Mouse (Mus musculus) thymus, adult 18-20 months (tissue): ENCODE measurements around the gene Cd247.

Source experiments
- DNase-seq, 2 experiments: peaks; one replicate each; pipeline ENCODE4 v3.0.0; 2022; ENCODE audit warnings: mixed read lengths in 2 of 2

Cd247 gene

DNA sequence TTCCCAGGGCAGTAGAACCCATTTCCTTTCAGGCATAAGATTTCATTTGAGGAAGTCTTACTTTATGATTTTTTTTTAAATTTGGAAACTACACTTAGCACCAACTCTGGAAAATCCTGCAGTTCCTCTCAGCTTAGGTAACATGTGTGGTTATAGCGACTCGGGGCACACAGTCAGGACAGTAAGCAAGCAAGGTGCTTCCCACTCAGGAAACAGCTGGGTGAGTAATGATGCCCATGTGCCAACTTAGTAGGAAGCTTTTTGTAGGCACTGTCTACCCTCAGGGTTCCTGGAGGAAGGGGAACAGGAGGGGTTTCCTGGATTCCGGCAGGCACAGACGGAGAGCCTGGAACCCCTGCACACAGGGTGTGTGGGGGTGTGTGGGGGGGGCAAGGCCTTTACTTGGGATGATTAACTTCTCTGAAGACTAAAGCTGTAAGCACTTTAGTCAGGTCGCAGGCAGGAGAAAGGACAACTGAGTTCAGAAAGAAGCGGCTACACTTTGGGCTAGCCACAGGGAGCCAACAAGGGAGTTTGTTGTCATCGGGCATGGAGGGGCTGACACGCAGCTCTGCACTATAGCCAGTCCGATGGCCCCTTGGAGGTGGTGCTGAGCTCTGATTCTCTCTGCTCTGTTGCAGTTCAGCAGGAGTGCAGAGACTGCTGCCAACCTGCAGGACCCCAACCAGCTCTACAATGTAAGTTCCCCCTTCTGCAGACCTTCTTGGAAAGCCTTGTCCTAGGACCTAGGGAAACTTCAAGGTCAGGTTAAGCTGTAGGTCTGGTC, 67.5 kb downstream of the Cd247 start:
- DNase-seq: no peak

DNA sequence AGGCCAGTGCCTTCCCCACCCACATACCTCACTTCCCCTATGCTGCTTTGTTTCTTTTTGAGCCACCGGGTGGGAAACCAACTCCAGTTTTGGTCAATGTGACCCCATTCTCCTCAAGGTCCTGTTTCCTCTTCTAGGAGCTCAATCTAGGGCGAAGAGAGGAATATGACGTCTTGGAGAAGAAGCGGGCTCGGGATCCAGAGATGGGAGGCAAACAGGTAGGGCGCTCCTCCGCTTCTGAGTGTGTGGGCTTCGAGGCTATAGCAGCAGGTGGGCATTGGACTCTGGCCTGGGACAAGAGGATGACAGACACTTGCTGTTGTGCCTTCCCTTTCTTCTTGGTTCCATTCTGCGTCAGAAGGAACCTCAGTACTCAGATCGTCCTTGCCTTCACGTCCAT, 68.8 kb downstream of the Cd247 start:
- DNase-seq: no peak

DNA sequence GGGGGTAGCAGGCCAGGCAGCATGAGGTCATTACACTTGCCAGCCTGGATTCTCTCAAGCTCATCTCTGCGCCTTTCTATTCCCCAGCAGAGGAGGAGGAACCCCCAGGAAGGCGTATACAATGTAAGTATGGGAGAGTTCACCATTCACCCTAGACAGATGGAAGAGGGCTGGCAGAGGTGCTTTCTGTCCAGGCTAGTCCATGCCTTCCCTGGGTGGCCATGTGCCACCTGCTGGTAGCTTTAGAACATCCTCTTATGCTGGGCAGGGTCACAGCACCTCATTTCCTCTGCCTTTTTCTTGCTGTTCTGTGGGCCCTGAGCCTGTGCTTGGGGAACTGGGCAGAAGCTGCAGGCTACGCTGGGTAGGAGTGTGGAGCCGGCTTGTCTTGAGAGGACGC, 69.9 kb downstream of the Cd247 start:
- peak in 1 of 2 experiments; percentile 42 for DNase-seq

DNA sequence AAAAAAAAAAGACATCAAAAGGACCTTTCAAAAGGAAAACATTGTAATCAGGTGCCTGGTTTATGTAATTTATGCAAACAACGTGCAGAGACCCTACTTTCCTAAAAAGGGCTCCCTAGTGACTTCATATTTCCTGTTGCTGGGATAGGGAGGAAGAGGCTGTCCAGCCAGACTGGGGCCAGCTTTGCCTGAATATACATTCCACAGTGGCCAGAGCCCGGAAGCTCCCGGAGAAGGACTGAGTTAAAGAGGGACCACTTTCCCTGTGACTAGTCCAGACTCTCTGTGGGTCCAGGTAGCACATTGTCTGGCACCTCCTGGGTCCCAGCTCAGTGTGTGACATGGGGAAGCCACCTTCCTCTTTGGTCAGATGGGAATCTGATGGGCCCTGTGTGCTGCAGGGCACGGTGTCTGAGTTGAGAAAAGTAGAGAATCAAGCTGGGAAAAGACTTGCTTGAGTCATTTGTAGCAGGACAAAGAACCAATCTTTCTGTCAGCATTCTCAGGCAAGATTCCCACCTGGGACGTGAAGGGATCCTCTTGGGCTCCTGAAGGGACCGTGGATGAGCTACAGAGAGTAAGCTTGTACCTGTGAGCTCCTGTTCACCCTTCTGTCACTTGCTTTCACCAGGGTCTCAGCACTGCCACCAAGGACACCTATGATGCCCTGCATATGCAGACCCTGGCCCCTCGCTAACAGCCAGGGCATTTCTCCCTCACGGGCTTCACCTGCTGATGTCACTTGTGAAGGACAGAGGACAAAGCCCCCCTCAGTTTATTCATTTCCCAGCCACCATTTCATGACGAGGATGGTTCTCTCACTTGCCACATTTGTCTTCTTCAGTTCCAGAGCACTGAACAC, 72.1 kb downstream of the Cd247 start:
- no peak for DNase-seq

DNA sequence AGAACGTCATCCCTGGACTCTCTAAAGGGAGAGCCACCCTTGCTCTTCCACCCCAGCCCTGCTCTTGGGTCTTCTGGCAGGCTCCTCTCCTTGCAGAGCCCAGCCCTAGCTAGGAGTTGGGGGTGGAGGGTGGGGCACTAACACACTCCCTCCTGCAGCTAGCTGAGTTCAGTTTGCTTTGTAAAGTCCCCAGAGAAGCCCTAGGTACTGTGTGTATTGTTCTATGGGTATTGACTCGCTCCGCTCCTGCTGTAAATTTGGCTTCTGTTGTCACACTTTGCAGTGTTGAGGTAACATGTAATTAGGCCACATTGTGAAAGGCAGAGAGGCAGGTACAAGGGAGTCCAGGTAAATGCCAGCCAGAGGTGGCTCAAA, 72.7 kb downstream of the Cd247 start:
- DNase-seq: no peak

DNA sequence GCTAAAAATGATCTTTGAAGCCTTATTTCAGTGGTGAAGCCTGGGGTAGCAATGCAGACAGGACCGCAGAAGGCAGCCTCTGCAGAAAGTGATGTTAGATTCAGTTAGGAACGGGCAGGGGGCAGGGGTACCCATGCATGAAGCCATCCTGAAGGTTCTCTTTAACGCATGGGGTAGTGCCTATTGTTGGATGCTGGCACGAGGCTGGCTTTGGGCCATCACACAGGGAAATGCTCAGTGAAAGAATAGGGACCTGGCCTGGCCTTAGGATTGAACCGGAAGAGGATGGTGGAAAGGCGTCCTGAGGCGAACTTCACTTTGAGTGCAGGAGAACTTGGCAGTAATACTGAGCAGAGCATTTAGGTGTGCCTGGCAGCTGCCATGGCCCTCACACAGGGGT, 73.6 kb downstream of the Cd247 start:
- no peak for DNase-seq

DNA sequence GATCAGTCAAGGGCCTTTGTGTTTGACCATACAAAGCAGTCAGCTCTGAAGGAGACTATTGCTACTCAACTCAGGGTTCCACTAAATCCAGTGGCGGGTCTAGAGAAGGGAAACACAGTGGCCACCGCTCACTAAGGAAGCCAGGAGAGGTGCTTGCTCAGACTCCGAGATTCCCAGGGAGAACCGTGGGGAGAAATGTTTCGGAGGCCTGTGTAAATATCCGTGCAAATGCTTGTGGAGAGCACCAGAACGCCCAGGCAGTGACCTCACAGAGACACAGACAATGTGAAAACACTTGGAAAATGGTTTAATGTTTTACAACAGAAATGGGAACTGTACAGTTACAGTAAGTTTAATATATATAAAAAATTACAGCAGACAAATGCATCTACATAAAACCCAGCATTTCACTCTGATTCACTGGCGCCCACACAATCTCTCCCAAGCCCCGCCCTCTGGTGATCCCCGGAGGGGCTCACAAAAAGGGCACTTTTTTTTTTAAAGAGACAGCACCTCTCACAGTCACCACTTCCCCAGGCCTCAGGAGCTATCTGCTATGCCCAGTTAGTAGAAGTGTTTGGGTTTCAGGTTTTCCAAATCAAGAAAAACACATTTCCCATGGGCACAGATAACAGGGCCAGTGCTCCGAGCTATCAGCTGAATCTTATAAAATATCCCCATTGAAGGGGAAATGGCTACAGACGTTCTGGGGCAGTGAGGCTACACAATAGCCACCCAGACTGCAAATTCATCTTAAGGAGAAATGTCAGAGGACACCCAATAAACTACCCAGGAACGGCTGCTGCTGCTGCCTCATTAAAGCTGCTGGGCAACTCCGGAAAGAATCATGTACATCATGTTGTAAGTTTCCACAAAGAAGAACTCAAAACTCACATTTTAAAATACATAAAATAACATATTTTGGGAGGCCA, 76.6 kb downstream of the Cd247 start:
- no peak for DNase-seq

DNA sequence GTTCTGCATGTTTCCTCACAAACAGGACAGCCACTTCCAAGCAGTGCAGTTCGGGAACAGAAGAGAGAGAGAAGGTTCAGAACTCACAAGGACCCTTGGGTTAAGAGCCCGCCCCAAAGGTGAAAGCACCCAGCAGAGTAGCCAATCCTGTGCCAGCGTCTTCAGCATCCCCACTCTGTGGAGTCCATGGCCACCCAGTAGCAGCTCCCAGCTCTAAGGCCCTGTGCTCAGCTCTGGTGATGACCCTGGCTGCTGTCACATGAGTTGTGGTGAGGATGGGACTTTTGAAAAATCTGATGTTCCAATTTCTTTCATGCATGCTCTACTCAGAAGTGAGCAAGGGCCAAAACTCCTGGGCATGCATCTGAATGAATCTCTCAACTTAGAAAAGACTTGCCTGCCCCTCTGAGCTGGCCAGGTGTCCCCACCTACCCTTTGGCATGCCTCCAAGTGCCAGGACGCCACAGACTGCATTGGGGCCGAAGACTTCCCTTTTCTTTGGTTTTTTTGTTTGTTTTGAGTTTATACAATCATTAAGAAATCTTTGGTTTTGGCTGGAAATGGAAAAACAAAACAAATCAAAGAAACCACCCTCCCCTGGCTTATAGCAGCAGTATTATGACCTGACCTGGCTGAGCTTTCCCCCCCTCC, 78.3 kb downstream of the Cd247 start:
- no peak for DNase-seq

DNA sequence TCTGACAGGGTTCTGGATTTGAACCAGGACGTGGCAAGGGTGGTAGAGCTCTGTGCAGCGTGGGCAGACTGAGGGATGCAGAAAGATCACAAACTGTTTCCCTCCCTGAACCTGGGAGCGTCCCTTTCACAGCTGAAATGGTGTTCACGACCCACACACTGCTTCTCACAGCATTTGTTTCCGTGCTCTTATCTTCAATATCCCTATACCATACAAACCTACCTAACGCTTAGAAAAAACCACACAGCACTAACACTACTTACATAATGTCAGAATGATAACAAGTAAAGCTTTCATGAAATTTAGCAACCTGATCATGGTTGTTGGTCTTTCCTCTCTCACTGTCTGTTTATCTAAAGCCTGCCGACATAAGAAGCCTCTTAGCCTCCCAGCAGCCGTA, 80.2 kb downstream of the Cd247 start:
- no peak for DNase-seq

DNA sequence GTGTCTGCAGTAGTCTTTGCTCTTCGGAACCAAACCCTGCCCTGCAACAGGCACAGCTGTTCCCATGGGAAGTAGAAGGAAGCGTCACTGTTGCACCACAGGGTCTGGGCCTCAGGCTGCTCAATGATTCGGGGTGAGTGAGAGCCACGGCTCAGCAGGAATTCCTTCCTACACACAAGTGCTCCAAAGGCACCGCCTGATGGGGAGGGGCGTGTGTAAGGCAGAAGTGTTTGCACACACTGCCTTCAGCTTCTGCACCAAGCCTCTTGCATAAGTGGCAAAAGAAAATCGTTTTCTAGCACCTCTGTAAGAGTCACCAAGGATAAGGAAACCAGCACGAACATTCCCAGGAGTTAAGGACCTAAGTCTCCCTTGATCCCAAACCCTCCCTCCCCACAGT, 86.2 kb downstream of the Cd247 start:
- DNase-seq: no peak

DNA sequence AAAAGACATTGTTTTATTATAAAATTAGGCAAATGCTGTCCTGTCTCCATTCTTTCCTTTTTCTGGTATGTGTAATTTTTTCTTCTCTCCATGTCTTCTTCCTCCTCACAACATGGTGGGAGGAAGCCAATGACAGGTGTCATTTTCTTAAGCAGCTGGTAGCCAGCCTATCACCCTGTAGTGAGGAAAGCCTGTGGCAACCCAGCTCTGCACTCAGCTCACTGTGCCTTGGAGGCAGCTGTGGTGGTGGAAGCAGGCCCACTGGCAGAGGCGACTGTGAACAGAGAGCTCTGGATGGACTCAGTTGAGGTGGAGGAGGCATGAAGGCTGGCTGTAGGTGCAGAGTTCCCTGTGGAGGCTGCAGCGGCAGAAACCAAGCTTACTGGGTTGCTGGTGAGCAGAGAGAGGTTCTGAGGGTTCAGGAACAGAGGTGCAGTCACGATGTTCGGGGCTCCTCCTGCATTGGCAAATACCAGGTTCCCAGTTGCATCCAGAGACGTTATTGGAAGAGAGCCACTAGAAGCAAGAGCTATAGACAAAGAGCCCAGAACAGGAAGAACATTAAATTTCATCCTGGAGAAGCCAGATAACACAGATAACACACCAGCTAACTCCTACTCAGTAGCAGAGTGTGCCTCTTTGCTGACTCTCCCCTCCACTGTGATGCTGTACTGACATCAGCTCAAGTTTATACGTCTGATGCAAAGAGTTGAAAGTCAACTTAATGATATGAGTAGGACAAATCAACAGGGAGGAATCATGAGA, 87.2 kb downstream of the Cd247 start:
- no peak for DNase-seq

DNA sequence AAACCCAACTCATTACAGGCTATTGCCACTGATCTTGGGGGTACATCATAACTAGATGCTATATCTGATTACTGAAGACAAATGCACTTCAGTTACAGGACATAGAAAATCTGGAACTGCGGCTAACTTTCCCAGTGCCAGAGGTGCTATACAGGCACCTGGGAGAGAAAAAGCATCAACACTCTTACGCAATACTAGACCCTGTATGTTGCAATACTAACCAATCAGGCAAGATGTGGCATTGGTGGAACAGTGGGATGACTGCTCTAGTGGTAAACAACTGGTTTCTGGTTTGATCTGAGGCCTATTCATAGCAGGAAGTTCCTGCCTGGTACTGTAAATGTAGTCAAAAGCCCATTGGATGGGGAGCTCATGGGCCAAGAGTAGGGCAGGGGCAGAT, 90.3 kb downstream of the Cd247 start:
- DNase-seq: no peak

DNA sequence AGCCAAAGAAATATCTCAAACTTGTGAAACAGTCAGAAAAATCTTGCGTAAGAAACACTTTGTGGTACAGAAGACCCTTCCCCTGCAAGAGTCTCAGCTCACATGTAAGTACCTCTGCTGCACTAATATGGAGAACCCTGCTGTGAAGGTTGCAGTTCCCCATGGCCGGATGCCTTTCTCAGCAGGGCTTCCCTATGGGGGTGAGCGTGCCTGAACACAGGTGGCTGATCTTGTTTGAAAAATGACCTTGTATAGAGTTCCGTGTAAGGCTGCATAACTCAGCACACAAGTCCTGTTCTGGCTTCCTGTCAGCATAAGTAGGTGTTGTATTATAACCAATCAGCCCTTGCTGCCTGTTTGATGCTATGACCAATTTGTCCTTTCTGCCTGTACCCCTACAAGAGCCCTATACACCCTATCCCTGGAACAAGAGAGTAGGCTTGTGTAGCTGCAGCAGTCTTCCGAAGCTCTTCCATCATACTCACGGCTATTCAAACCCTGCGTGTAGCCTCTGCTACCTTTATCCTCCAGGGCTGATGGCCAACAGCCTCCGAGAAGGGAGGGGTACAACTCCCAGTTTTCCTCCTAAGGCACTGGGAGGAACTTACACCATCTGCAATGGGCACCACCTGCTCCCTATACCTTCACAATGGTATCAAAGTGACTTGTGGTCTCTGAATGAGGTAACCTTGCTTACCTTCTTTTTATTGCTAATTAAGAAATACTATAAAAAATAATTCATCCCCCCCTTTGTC, 93.8 kb downstream of the Cd247 start:
- DNase-seq: no peak

DNA sequence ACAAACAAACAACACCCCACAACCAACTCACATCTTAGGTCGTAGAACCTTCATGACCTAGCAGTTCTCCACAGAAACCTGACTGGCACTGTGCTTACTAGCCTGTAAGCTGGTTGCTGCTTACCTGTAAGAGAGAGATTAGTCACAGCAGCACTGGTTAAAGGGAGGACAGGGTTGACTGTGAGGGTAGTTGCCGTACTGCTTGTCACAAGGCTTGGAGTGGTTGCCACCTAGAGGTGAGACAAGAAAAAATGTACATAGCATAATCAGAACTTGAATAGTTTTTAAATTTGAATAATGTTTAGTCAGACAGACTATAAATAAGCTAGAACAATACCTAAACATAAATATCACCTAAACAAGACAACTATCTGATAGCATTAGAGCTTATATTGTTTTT, 103.2 kb downstream of the Cd247 start:
- DNase-seq: no peak

DNA sequence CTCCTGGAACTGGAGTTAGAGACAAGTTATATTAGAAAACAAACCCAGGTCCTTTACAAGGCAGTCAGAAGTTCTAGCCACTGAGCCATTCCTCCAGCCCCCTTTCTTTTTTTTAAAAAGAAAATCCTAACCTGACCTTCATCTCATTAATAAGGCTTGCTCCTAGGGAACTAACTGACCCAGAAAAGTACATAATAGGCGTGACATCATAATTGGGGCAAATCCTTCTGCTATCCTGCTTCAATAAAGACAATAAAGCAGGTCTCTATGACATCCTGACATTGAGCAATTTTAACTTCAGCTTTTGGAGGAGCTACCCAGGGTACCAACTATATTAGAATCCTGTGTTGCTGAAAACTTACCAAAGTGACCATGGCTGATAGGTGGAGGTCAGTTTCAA, 115.1 kb downstream of the Cd247 start:
- no peak for DNase-seq

DNA sequence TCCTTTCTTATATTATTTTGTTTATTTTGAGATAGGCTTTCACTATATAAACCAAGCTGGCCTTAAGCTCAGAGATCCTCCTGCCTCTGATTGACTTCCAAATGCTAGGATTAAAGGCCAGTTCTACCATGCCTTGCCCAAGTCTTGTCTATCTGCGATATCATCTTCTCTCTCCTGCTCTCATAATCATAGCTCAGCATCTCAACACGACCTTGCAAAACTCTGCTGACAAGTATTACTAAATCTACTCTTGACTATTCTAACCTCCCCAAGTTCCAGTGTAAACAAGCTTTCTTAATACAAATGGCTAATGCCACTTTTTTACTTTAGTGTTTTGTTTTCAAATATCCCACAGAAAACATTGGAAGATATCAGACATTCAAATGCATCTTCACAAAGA, 119.7 kb downstream of the Cd247 start:
- DNase-seq: no peak

DNA sequence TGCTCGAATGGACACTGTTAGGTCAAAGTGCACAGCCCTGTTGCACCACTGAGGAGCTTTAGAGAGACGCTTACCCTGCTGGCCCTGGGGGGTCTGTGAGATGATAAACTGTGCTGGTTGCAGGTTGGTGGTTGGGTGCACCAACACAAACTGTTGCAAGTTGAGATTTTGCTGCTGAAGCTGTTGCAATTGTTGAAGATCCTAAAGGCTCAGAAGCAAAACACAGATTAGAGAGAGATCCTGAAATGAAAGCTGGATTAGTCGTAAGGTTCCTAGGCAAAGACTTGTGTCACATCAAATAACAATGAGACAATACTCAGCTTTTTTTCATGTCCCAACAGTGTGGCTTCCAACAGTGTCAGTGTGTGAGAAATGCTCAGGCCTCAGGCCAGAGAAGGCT, 120.3 kb downstream of the Cd247 start:
- DNase-seq: no peak

DNA sequence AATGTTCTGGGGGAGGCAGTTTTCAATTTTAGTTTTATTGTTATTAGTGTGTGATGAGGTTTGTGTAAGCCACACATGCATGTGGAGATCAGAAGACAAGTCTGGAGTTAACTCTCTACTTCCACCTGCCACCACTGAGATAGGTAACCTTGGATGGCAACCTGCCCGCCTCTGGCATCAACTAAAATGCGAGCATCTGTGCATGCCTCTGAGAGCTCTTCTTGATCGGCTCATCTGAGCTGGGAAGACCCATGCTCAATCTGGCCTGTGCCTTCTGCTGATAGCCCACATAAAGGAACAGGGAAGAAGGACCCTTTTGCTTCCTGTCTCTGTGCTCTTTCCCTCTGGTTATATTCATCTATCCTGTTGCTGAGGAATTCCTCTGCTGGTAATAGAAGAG, 121.0 kb downstream of the Cd247 start:
- no peak for DNase-seq

DNA sequence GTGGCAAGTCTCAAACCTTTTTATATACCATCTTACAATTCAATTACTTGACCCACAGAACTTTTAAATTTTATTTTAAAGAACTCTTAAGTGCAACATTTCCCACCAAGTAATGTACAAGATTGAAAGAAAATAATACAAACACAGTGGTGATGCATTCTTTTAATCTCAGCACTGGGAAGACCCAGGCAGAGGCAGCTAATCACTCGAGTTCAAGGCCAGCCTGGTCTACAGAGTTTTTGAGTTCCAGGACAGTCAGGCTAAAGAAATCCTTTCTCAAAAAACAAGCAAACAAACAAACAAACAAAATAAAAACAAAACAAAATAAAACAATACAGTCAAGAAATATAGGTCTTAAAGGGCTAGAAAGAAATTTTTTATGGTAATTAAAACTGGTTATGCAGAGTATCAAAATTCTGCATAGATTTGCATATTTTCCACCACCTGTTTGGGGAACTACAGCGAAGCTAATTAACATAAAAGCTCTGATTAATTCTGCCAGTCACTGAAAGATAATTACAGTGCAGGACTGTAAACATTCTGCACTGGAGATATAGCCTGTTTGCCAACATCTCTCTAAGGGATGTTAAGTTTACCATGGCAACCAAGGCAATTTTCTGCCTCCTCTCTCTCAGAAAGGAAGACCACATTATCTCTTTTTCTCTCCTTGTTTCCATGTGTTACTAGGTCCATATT, 125.4 kb downstream of the Cd247 start:
- no peak for DNase-seq

DNA sequence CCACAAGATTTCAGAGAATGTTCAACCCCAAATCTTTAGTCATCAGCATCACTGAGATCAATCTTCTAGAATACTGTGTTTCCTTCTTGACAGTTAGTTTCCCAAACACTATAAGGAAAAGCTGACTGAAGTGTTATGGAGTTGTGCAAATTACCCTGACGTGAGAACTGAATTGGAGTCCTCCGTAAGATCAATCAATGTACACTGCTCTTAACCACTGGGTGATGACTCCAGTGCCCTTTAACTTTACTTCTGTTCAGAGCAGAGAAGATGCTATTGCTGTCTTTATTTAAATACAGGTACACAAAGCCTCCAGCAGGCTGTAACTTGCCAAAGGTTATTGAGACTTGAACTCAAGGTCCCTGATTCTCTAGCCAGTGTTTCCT, 125.9 kb downstream of the Cd247 start:
- DNase-seq: no peak

DNA sequence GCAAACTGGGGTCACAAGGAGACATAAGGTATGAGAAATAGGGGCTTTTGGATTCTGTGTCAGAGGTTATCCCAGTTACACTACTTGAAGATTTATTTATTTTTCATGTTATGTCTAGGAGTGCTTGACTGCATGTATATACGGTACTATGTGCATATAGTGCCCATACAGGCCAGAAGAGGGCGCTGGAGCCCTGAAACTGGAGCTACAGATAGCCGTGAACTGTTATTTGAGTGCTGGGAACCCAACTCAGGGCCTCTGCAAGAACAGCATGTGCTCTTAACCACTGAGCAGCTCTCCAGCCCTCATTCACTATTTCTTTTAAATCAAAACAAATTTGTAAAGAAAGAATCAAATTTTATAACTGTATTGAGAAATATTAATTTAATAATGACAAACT, 132.5 kb downstream of the Cd247 start:
- DNase-seq: no peak
